Mouse (Mus musculus) forebrain, embryonic 14.5 days (tissue): ENCODE data around the gene Lsm2. TPM values are rescaled to one million over a fixed set of nuclear protein-coding genes. Genes with fewer than 3 reads are reported as not detected.
"Not testable (repeated sequence)": the region's sequence is repeated elsewhere in the genome, so short reads cannot be mapped to it uniquely, and the experiment has no call there.

ENCODE experiments used
- ATAC-seq: fragments of 200-750 bp; cut with Nextera tagmentation; 2 replicates; pipeline ENCODE4 v1.8.0; 2017; ENCODE audit warnings: mild to moderate bottlenecking, moderate library complexity
- DNase-seq: peaks from one replicate; pipeline ENCODE4 v3.0.0-alpha.2; 2015; ENCODE audit warnings: low spot score
- H3K27ac ChIP-seq: fragments of 300-500 bp; sonication (generic); 2 replicates; pipeline ENCODE4 v1.5.1; 2014; ENCODE audit warnings: low read depth, mild to moderate bottlenecking, control low read depth, low read length, moderate library complexity
- H3K27me3 ChIP-seq: fragments of 300-500 bp; sonication (generic); replicated peaks from 2 replicates; pipeline ENCODE4 v1.6.1; 2014; ENCODE audit warnings: low read length, control low read depth, mixed read lengths; ENCODE audit not compliant: control insufficient read depth, insufficient read depth
- H3K36me3 ChIP-seq: fragments of 300-500 bp; sonication (generic); 2 replicates; pipeline ENCODE4 v1.6.1; 2014; ENCODE audit warnings: low read length, control low read depth; ENCODE audit not compliant: control insufficient read depth, insufficient read depth
- H3K4me1 ChIP-seq: fragments of 300-500 bp; sonication (generic); 2 replicates; pipeline ENCODE4 v1.6.1; 2014; ENCODE audit warnings: antibody characterized with exemption, low read length, control low read depth; ENCODE audit not compliant: control insufficient read depth, insufficient read depth
- H3K4me2 ChIP-seq: fragments of 300-500 bp; sonication (generic); 2 replicates; pipeline ENCODE4 v1.6.1; 2014; ENCODE audit warnings: mild to moderate bottlenecking, control low read depth, low read length
- H3K4me3 ChIP-seq: fragments of 300-500 bp; sonication (generic); 2 replicates; pipeline ENCODE4 v1.5.1; 2014; ENCODE audit warnings: low read depth, low read length, control low read depth
- H3K9ac ChIP-seq: fragments of 300-500 bp; sonication (generic); 2 replicates; pipeline ENCODE4 v1.6.1; 2014; ENCODE audit warnings: mild to moderate bottlenecking, low read length, control low read depth, moderate library complexity
- H3K9me3 ChIP-seq: fragments of 300-500 bp; sonication (generic); replicated peaks from 2 replicates; pipeline ENCODE4 v1.6.1; 2016; ENCODE audit warnings: low read length, control low read depth, mixed read lengths; ENCODE audit not compliant: control insufficient read depth
- WGBS: fragments of 180-500 bp; shearing (Covaris S2); extraction: QIAGEN DNeasy Blood & Tissue Kit; methylation state at CpG from one replicate; pipeline ENCODE4 v1.1.7; 2014; 5-methylcytosine and 5-hydroxymethylcytosine counted together
- polyA plus RNA-seq: library from polyadenylated mRNA; unstranded; fragments of >200 nt; fragmentation: Nextera tagmentation; extraction: Ambion mirVana; gene quantifications from 2 replicates; pipeline ENCODE4 v1.2.1, GENCODE M21; 2014

The Lsm2 gene
- polyA plus RNA-seq, 1 experiment from 2014 or later, result 148 TPM

GRCm38 (mm10) chr17:34953258-34953657 is 28.4 kb upstream of the Lsm2 start:
- peaks cover 29% of the 10 kb centered on the region for H3K36me3 ChIP-seq
- DNase-seq (no peak), ATAC-seq (no peak)
- no peak overlapping the region for H3K4me2 ChIP-seq
- H3K27me3 ChIP-seq, result 0 out of 2 replicates have a peak, but pooled peaks cover 7% of the 10 kb centered on the region
- H3K4me3 ChIP-seq, result 0 out of 2 replicates have a peak overlapping the region, but pooled peaks have one; percentile 99
- no peak overlapping the region for H3K9ac ChIP-seq
- H3K4me1 ChIP-seq, result peaks cover 9% of the 10 kb centered on the region
- no peak overlapping the region for H3K27ac ChIP-seq
- no peaks in the 10 kb centered on the region for H3K9me3 ChIP-seq
- 92% methylated on average over 3 of the region's 3 CpGs for WGBS

- H3K27me3 ChIP-seq, result 0 out of 2 replicates have a peak, but pooled peaks cover 7% of the 10 kb centered on the region
- H3K4me3 ChIP-seq, result no peak overlapping the region
- peaks cover 9% of the 10 kb centered on the region for H3K4me1 ChIP-seq
- DNase-seq (no peak), ATAC-seq (no peak)
- H3K27ac ChIP-seq, result no peak overlapping the region
- H3K4me2 ChIP-seq, result no peak overlapping the region
- H3K9me3 ChIP-seq, result no peaks in the 10 kb centered on the region
- 85% methylated on average over 4 of the region's 4 CpGs for WGBS
- peaks cover 22% of the 10 kb centered on the region for H3K36me3 ChIP-seq
- H3K9ac ChIP-seq, result no peak overlapping the region
Observed at GRCm38 (mm10) chr17:34953904-34954303, 27.8 kb upstream of the Lsm2 start.

GRCm38 (mm10) chr17:34954831-34955230 is 26.8 kb upstream of the Lsm2 start:
- H3K4me3 ChIP-seq, result no peak overlapping the region
- WGBS, result 84% methylated on average over 4 of the region's 4 CpGs
- DNase-seq (no peak), ATAC-seq (no peak)
- H3K4me1 ChIP-seq, result peaks cover 9% of the 10 kb centered on the region
- H3K36me3 ChIP-seq, result peaks cover 16% of the 10 kb centered on the region
- no peak overlapping the region for H3K9ac ChIP-seq
- 0 out of 2 replicates have a peak, but pooled peaks cover 7% of the 10 kb centered on the region for H3K27me3 ChIP-seq
- H3K27ac ChIP-seq, result no peak overlapping the region
- no peaks in the 10 kb centered on the region for H3K9me3 ChIP-seq
- H3K4me2 ChIP-seq, result no peak overlapping the region

GRCm38 (mm10) chr17:34955884-34956283 is 25.8 kb upstream of the Lsm2 start:
- no peak for DNase-seq
- peaks cover 5% of the 10 kb centered on the region for H3K36me3 ChIP-seq
- 74% methylated on average over 3 of the region's 3 CpGs for WGBS

GRCm38 (mm10) chr17:34956340-34956739 is 25.3 kb upstream of the Lsm2 start:
- 0 out of 2 replicates have a peak, but pooled peaks cover 7% of the 10 kb centered on the region for H3K27me3 ChIP-seq
- H3K4me3 ChIP-seq, result no peak overlapping the region
- no peak overlapping the region for H3K9ac ChIP-seq
- H3K27ac ChIP-seq, result no peak overlapping the region
- 47% methylated on average over 1 of the region's 1 CpGs for WGBS
- DNase-seq (peak; percentile 48), ATAC-seq (no peak)
- H3K4me1 ChIP-seq, result no peaks in the 10 kb centered on the region; the same call in 1 of the 2 replicates
- H3K9me3 ChIP-seq, result no peaks in the 10 kb centered on the region
- H3K4me2 ChIP-seq, result no peak overlapping the region
- peaks cover under 1% of the 10 kb centered on the region; the same call in 1 of the 2 replicates for H3K36me3 ChIP-seq

More at GRCm38 (mm10) chr17:34955884-34956283, 25.8 kb upstream of the Lsm2 start:
- peaks cover 2% of the 10 kb centered on the region for H3K4me1 ChIP-seq
- no peak overlapping the region for H3K9ac ChIP-seq
- H3K4me2 ChIP-seq, result no peak overlapping the region
- no peak overlapping the region for H3K27ac ChIP-seq
- no peak overlapping the region for H3K4me3 ChIP-seq
- no peaks in the 10 kb centered on the region for H3K9me3 ChIP-seq
- H3K27me3 ChIP-seq, result 0 out of 2 replicates have a peak, but pooled peaks cover 7% of the 10 kb centered on the region
- no peak for ATAC-seq

- H3K9me3 ChIP-seq, H3K27me3 ChIP-seq, H3K4me3 ChIP-seq, ATAC-seq, H3K4me2 ChIP-seq, H3K4me1 ChIP-seq, DNase-seq, H3K36me3 ChIP-seq, H3K27ac ChIP-seq, H3K9ac ChIP-seq: not testable (repeated sequence)
- WGBS, result 28% methylated on average over 28 of the region's 40 CpGs
Observed at GRCm38 (mm10) chr17:34957291-34957690, 24.4 kb upstream of the Lsm2 start.

GRCm38 (mm10) chr17:34957966-34958365 is 23.7 kb upstream of the Lsm2 start:
- DNase-seq, H3K9me3 ChIP-seq: not testable (repeated sequence)
- 36% methylated on average over 22 of the region's 40 CpGs for WGBS

GRCm38 (mm10) chr17:34958734-34959129 is 22.9 kb upstream of the Lsm2 start:
- H3K36me3 ChIP-seq, DNase-seq, H3K27ac ChIP-seq, H3K9me3 ChIP-seq, H3K4me1 ChIP-seq, H3K9ac ChIP-seq, H3K27me3 ChIP-seq: not testable (repeated sequence)
- ATAC-seq, result peak; percentile 32
- Histone ChIP-seq H3K4me3 (peak overlapping the region; percentile 36), H3K4me2 (peak overlapping the region; percentile 77)
- WGBS, result 0% methylated on average over 13 of the region's 47 CpGs

More at GRCm38 (mm10) chr17:34957966-34958365, 23.7 kb upstream of the Lsm2 start:
- H3K9ac ChIP-seq, H3K27me3 ChIP-seq, H3K4me1 ChIP-seq, H3K4me3 ChIP-seq, ATAC-seq, H3K36me3 ChIP-seq, H3K27ac ChIP-seq, H3K4me2 ChIP-seq: not testable (repeated sequence)

- not testable (repeated sequence) for H3K27me3 ChIP-seq, H3K9me3 ChIP-seq, H3K4me1 ChIP-seq, H3K36me3 ChIP-seq
- ATAC-seq (peak; percentile 96), DNase-seq (peak; percentile 75)
- Histone ChIP-seq H3K4me3 (peak within 1 kb of the TSS; percentile 36), H3K9ac (peak within 1 kb of the TSS; percentile 56), H3K27ac (peak within 1 kb of the TSS; percentile 80), H3K4me2 (peak within 1 kb of the TSS; percentile 77)
- WGBS, result under 1% methylated on average over 27 of the region's 32 CpGs
Observed at GRCm38 (mm10) chr17:34959130-34959778, 22.4 kb upstream of the Lsm2 start, which contains the start of gene Hspa1b. Gene Hspa1b (minus strand): TSS chr17:34959238.
